Mouse (Mus musculus): ENCODE measurements around the gene Actl7b. TPM values are rescaled to one million over a fixed set of nuclear protein-coding genes. Genes with fewer than 3 reads are reported as not detected.

Gene Actl7b
- polyA plus RNA-seq (2012; rRNA removed): 0.10 TPM in 1 of 2 replicates, not detected in the other

- no peaks in the 10 kb centered on the region for H3K27me3 ChIP-seq (ENCODE audit: control insufficient read depth, insufficient read depth, low read length)
- no peak within 1 kb of the TSS for H3K27ac ChIP-seq (ENCODE audit: insufficient read depth, low read depth, low read length)
- H3K4me1 ChIP-seq (ENCODE audit: control insufficient read depth, insufficient read depth, insufficient read length, low read length): no peaks in the 10 kb centered on the region
- H3K36me3 ChIP-seq (ENCODE audit: control insufficient read depth, insufficient read depth, low read length): 0 out of 2 replicates have a peak, but pooled peaks cover 3% of the 10 kb centered on the region
- H3K4me3 ChIP-seq (ENCODE audit: low read depth, low read length): no peak within 1 kb of the TSS
- TF ChIP-seq POLR2A (IDR thresholded peaks at IDR 0.05; ENCODE audit: low read depth, low read length) (no peak), CTCF (IDR thresholded peaks at IDR 0.05; ENCODE audit: extremely low read depth, insufficient read length, insufficient replicate concordance, low read depth, low read length) (no peak)
- 94% methylated on average over 13 of the region's 13 CpGs for WGBS
These were observed at the start of gene Actl7b for GRCm38 (mm10) chr4:56741041-56741493. Gene Actl7b, minus strand, starts transcription at chr4:56741443.

- peaks cover 17% of the 10 kb centered on the region for H3K4me1 ChIP-seq (ENCODE audit: control insufficient read depth, insufficient read depth, insufficient read length, low read length)
- 23% methylated on average over 1 of the region's 1 CpGs for WGBS
- TF ChIP-seq CTCF (IDR thresholded peaks at IDR 0.05; ENCODE audit: extremely low read depth, insufficient read length, insufficient replicate concordance, low read depth, low read length): no peak
- TF ChIP-seq POLR2A (IDR thresholded peaks at IDR 0.05; ENCODE audit: low read depth, low read length): no peak
- H3K27me3 ChIP-seq (ENCODE audit: control insufficient read depth, insufficient read depth, low read length): no peaks in the 10 kb centered on the region
- H3K4me3 ChIP-seq (ENCODE audit: low read depth, low read length): no peak overlapping the region
- H3K27ac ChIP-seq (ENCODE audit: insufficient read depth, low read depth, low read length): no peak overlapping the region
- peaks cover 42% of the 10 kb centered on the region for H3K36me3 ChIP-seq (ENCODE audit: control insufficient read depth, insufficient read depth, low read length)
These were observed 29.8 kb upstream of the Actl7b start for GRCm38 (mm10) chr4:56771065-56771464.

- Histone ChIP-seq H3K36me3 (ENCODE audit: control insufficient read depth, insufficient read depth, low read length) (peaks cover 42% of the 10 kb centered on the region), H3K4me3 (ENCODE audit: low read depth, low read length) (no peak overlapping the region), H3K27ac (ENCODE audit: insufficient read depth, low read depth, low read length) (no peak overlapping the region), H3K4me1 (ENCODE audit: control insufficient read depth, insufficient read depth, insufficient read length, low read length) (peaks cover 17% of the 10 kb centered on the region), H3K27me3 (ENCODE audit: control insufficient read depth, insufficient read depth, low read length) (no peaks in the 10 kb centered on the region)
- whole genome bisulfite sequencing: 42% methylated on average over 7 of the region's 7 CpGs
- TF ChIP-seq CTCF (IDR thresholded peaks at IDR 0.05; ENCODE audit: extremely low read depth, insufficient read length, insufficient replicate concordance, low read depth, low read length): no peak
- no peak for TF ChIP-seq POLR2A (IDR thresholded peaks at IDR 0.05; ENCODE audit: low read depth, low read length)
These were observed 27.7 kb upstream of the Actl7b start for GRCm38 (mm10) chr4:56768913-56769312.

- H3K27me3 ChIP-seq (ENCODE audit: control insufficient read depth, insufficient read depth, low read length): no peaks in the 10 kb centered on the region
- WGBS: 18% methylated on average over 5 of the region's 5 CpGs
- no peak overlapping the region for H3K4me3 ChIP-seq (ENCODE audit: low read depth, low read length)
- H3K4me1 ChIP-seq (ENCODE audit: control insufficient read depth, insufficient read depth, insufficient read length, low read length): peaks cover 17% of the 10 kb centered on the region
- H3K27ac ChIP-seq (ENCODE audit: insufficient read depth, low read depth, low read length): no peak overlapping the region
- peaks cover 38% of the 10 kb centered on the region for H3K36me3 ChIP-seq (ENCODE audit: control insufficient read depth, insufficient read depth, low read length)
- no peak for TF ChIP-seq POLR2A (IDR thresholded peaks at IDR 0.05; ENCODE audit: low read depth, low read length)
- no peak for TF ChIP-seq CTCF (IDR thresholded peaks at IDR 0.05; ENCODE audit: extremely low read depth, insufficient read length, insufficient replicate concordance, low read depth, low read length)
These were observed 26.6 kb upstream of the Actl7b start for GRCm38 (mm10) chr4:56767861-56768284.

GRCm38 (mm10) chr4:56757693-56758092 is 16.4 kb upstream of the Actl7b start:
- no peak overlapping the region for H3K27ac ChIP-seq (ENCODE audit: insufficient read depth, low read depth, low read length)
- TF ChIP-seq CTCF (IDR thresholded peaks at IDR 0.05; ENCODE audit: extremely low read depth, insufficient read length, insufficient replicate concordance, low read depth, low read length): no peak
- TF ChIP-seq POLR2A (IDR thresholded peaks at IDR 0.05; ENCODE audit: low read depth, low read length): no peak
- no peaks in the 10 kb centered on the region for H3K27me3 ChIP-seq (ENCODE audit: control insufficient read depth, insufficient read depth, low read length)
- no peaks in the 10 kb centered on the region for H3K4me1 ChIP-seq (ENCODE audit: control insufficient read depth, insufficient read depth, insufficient read length, low read length)
- H3K4me3 ChIP-seq (ENCODE audit: low read depth, low read length): no peak overlapping the region
- peaks cover 51% of the 10 kb centered on the region for H3K36me3 ChIP-seq (ENCODE audit: control insufficient read depth, insufficient read depth, low read length)
- 84% methylated on average over 1 of the region's 1 CpGs for WGBS

- Histone ChIP-seq H3K27me3 (ENCODE audit: control insufficient read depth, insufficient read depth, low read length) (no peaks in the 10 kb centered on the region), H3K27ac (ENCODE audit: insufficient read depth, low read depth, low read length) (no peak overlapping the region), H3K36me3 (ENCODE audit: control insufficient read depth, insufficient read depth, low read length) (peaks cover 49% of the 10 kb centered on the region), H3K4me1 (ENCODE audit: control insufficient read depth, insufficient read depth, insufficient read length, low read length) (no peaks in the 10 kb centered on the region), H3K4me3 (ENCODE audit: low read depth, low read length) (no peak overlapping the region)
- 90% methylated on average over 10 of the region's 10 CpGs for WGBS
- TF ChIP-seq CTCF (IDR thresholded peaks at IDR 0.05; ENCODE audit: extremely low read depth, insufficient read length, insufficient replicate concordance, low read depth, low read length) (no peak), POLR2A (IDR thresholded peaks at IDR 0.05; ENCODE audit: low read depth, low read length) (no peak)
These were observed 15.8 kb upstream of the Actl7b start for GRCm38 (mm10) chr4:56756966-56757600.

GRCm38 (mm10) chr4:56756021-56756420 is 14.8 kb upstream of the Actl7b start:
- Histone ChIP-seq H3K4me3 (ENCODE audit: low read depth, low read length) (no peak overlapping the region), H3K36me3 (ENCODE audit: control insufficient read depth, insufficient read depth, low read length) (peaks cover 49% of the 10 kb centered on the region), H3K4me1 (ENCODE audit: control insufficient read depth, insufficient read depth, insufficient read length, low read length) (no peaks in the 10 kb centered on the region), H3K27ac (ENCODE audit: insufficient read depth, low read depth, low read length) (no peak overlapping the region), H3K27me3 (ENCODE audit: control insufficient read depth, insufficient read depth, low read length) (no peaks in the 10 kb centered on the region)
- TF ChIP-seq POLR2A (IDR thresholded peaks at IDR 0.05; ENCODE audit: low read depth, low read length) (no peak), CTCF (IDR thresholded peaks at IDR 0.05; ENCODE audit: extremely low read depth, insufficient read length, insufficient replicate concordance, low read depth, low read length) (no peak)
- WGBS: 89% methylated on average over 5 of the region's 5 CpGs
